In the genomic region with DNA sequence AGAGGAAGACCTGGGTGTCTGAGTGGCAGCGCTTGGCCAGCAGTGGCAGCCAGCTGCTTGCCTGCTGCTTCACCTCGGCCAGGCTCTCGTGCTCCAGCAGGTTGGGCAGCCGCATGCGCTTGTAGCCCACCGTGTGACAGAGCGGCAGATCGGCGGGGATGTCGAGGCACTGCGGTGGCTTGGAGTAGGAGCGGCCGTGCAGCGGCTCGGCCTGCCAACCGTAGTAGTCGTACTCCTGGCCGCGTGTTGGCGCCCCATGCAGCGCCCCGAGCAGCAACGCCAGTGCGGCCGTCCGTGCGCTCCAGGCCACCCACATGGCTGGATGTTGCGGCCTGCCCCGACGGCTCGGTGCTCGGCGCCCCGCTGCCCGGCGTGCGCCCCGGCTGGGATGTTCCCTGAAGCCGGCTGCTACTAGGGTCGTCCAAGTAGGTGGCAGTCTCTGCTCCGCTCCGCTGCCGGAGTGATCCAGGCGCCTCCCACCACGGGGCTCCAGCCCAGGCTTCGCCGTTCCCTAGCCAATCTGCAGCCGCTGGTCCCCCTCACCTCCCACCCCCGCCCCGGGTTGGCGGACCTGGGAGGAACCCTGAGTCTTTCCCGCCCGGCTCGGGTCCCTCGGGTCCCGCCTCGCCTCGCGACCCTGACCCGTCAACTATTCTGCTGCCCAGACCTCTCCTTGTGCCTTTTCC, we compare ENCODE assay signal across 9 mouse cellular contexts. TPM values are rescaled to one million over a fixed set of nuclear protein-coding genes. Genes with fewer than 3 reads are reported as not detected.
DNase-seq lines count a peak whose midpoint lies in the region; ATAC-seq and TF ChIP-seq lines count a peak whose summit lies in the region.
"Had no signal": no experiment of that assay in that cellular context is flagged by ENCODE, and none has a peak within 500 bp of the region (broad histone marks: within the 10 kb centered on the region; RNA-seq: fewer than 3 reads in every experiment).

TSS of gene Sfrp5 (minus strand) at position 557 of the 686 bp plus-strand sequence.

- peaks cover 11% of the 10 kb centered on the region for H3K4me1 ChIP-seq in forebrain, embryonic 16.5 days (replicated peaks; ENCODE audit: control insufficient read depth, insufficient read depth, low read length)
- peaks cover 8% of the 10 kb centered on the region; the same call in 1 of the 2 replicates for H3K4me1 ChIP-seq in limb, embryonic 11.5 days (ENCODE audit: control insufficient read depth, insufficient read depth, low read length)
- H3K4me1 ChIP-seq in stomach, postnatal 0 days (replicated peaks; ENCODE audit: control insufficient read depth, insufficient read depth) = no peaks in the 10 kb centered on the region
- no peaks in the 10 kb centered on the region for H3K4me1 ChIP-seq in kidney, adult 2 months (ENCODE audit: control insufficient read depth, insufficient read depth, low read length)

- H3K4me3 ChIP-seq in forebrain, embryonic 16.5 days (replicated peaks; ENCODE audit: low read length) = peak within 1 kb of the TSS; percentile 28
- peak within 1 kb of the TSS; percentile 16; the same call in 1 of the 2 replicates for H3K4me3 ChIP-seq in limb, embryonic 11.5 days (ENCODE audit: low read depth, low read length)
- peak within 1 kb of the TSS; percentile 13 for H3K4me3 ChIP-seq in stomach, postnatal 0 days (ENCODE audit: low read depth, low read length)
- H3K4me3 ChIP-seq in kidney, adult 2 months (ENCODE audit: insufficient read depth, low read depth, low read length) = no peak within 1 kb of the TSS

- H3K9me3 ChIP-seq in forebrain, embryonic 16.5 days (ENCODE audit: control insufficient read depth, low read length) = no peaks in the 10 kb centered on the region
- H3K9me3 ChIP-seq in limb, embryonic 11.5 days (ENCODE audit: control insufficient read depth, low read length) = no peaks in the 10 kb centered on the region
- H3K9me3 ChIP-seq in stomach, postnatal 0 days (ENCODE audit: control insufficient read depth, low read length) = no peaks in the 10 kb centered on the region

- peak; percentile 53; the same call in 1 of the 2 replicates for ATAC-seq in forebrain, embryonic 16.5 days
- ATAC-seq in limb, embryonic 11.5 days (ENCODE audit: insufficient number of reproducible peaks, low FRiP score, low TSS enrichment, low read depth) = no peak
- no peak for ATAC-seq in stomach, postnatal 0 days (ENCODE audit: low FRiP score, low TSS enrichment)

- TF ChIP-seq POLR2A in kidney, adult 2 months (IDR thresholded peaks at IDR 0.05; ENCODE audit: low read depth, low read length) = no peak

- no peak within 1 kb of the TSS for H3K27ac ChIP-seq in forebrain, embryonic 16.5 days (ENCODE audit: low read length)
- H3K27ac ChIP-seq in limb, embryonic 11.5 days (replicated peaks; ENCODE audit: low read depth, low read length) = no peak within 1 kb of the TSS
- no peak within 1 kb of the TSS for H3K27ac ChIP-seq in stomach, postnatal 0 days (replicated peaks)
- H3K27ac ChIP-seq in kidney, adult 2 months (ENCODE audit: insufficient read depth, low read depth, low read length) = no peak within 1 kb of the TSS

- TF ChIP-seq CTCF in stomach, postnatal 0 days (IDR thresholded peaks at IDR 0.05; ENCODE audit: low read depth) = no peak
- no peak for TF ChIP-seq CTCF in kidney, adult 2 months (conservative IDR thresholded peaks at IDR 0.05; ENCODE audit: insufficient read depth, insufficient read length, low read depth, low read length)

- WGBS in forebrain, embryonic 16.5 days = under 1% methylated on average over 60 of the region's 60 CpGs
- WGBS in limb, embryonic 11.5 days = under 1% methylated on average over 60 of the region's 60 CpGs
- 1% methylated on average over 58 of the region's 60 CpGs for WGBS in stomach, postnatal 0 days
- 1% methylated on average over 60 of the region's 60 CpGs for WGBS in kidney, adult 2 months

- peak within 1 kb of the TSS; percentile 45 for H3K4me2 ChIP-seq in forebrain, embryonic 16.5 days (ENCODE audit: low read length)
- peak within 1 kb of the TSS; percentile 45 for H3K4me2 ChIP-seq in limb, embryonic 11.5 days (ENCODE audit: low read depth, severe bottlenecking)
- H3K4me2 ChIP-seq in stomach, postnatal 0 days (replicated peaks; ENCODE audit: low read depth) = 0 out of 2 replicates have a peak within 1 kb of the TSS, but pooled peaks have one; percentile 3

- peaks cover 49% of the 10 kb centered on the region for H3K27me3 ChIP-seq in forebrain, embryonic 16.5 days (replicated peaks; ENCODE audit: control insufficient read depth, insufficient read depth, low read length)
- H3K27me3 ChIP-seq in limb, embryonic 11.5 days (ENCODE audit: control insufficient read depth, insufficient read depth, low read length) = peaks cover 58% of the 10 kb centered on the region
- peaks cover 15% of the 10 kb centered on the region; the same call in 1 of the 2 replicates for H3K27me3 ChIP-seq in stomach, postnatal 0 days (ENCODE audit: control insufficient read depth, insufficient read depth, low read length)
- H3K27me3 ChIP-seq in kidney, adult 2 months (replicated peaks; ENCODE audit: control insufficient read depth, insufficient read depth, low read length) = 0 out of 2 replicates have a peak, but pooled peaks cover 2% of the 10 kb centered on the region

- H3K9ac ChIP-seq in forebrain, embryonic 16.5 days (replicated peaks; ENCODE audit: low read depth, low read length) = no peak within 1 kb of the TSS
- H3K9ac ChIP-seq in limb, embryonic 11.5 days (ENCODE audit: low read length) = no peak within 1 kb of the TSS
- no peak within 1 kb of the TSS for H3K9ac ChIP-seq in stomach, postnatal 0 days (ENCODE audit: low read length)

- DNase-seq in retina, embryonic 14.5 days (ENCODE audit: low spot score) = peak; percentile 20
- DNase-seq in retina, postnatal 1 day = no peak
- peak; percentile 51 for DNase-seq in limb, embryonic 11.5 days (ENCODE audit: low spot score)
- DNase-seq in stomach, postnatal 0 days (ENCODE audit: low spot score) = no peak
- DNase-seq in natural killer cell, adult 2 months (ENCODE audit: low spot score in 2 of 2) = no peak
- DNase-seq in gastrocnemius, postnatal 14 days = no peak
- DNase-seq in kidney, adult 2 months = no peak

- H3K36me3 ChIP-seq in forebrain, embryonic 16.5 days (ENCODE audit: control insufficient read depth, insufficient read depth) = no peaks in the 10 kb centered on the region
- no peaks in the 10 kb centered on the region for H3K36me3 ChIP-seq in limb, embryonic 11.5 days (ENCODE audit: control insufficient read depth, insufficient read depth, low read length)
- no peaks in the 10 kb centered on the region for H3K36me3 ChIP-seq in stomach, postnatal 0 days (ENCODE audit: control insufficient read depth, insufficient read depth, low read length)
- H3K36me3 ChIP-seq in kidney, adult 2 months (ENCODE audit: control insufficient read depth, insufficient read depth, low read length) = no peaks in the 10 kb centered on the region

- intact Hi-C loops in gastrocnemius, postnatal 14 days (cut with DNase I; ENCODE audit: low total_unique reads) = no loop called here

- no peak for TF ChIP-seq EP300 in stomach, postnatal 0 days (optimal IDR thresholded peaks at IDR 0.05)

RNA-seq across cellular contexts. Expression of gene Sfrp5, which starts in this region (rescaled TPM):
- 1.2 and 1.5 TPM in 2 replicates for polyA plus RNA-seq in forebrain, embryonic 16.5 days (2015; fragmentation: Nextera tagmentation; extraction: Ambion mirVana)
- polyA plus RNA-seq in limb, embryonic 11.5 days (2014; fragmentation: Nextera tagmentation; extraction: Ambion mirVana) = 0.13 and 0.25 TPM in 2 replicates
- polyA plus RNA-seq in stomach, postnatal 0 days (2015; fragmentation: Nextera tagmentation; extraction: Ambion mirVana) = 0.55 and 0.74 TPM in 2 replicates
- 1 to 10 TPM; 4.2 to 8.9 TPM for total RNA-seq in gastrocnemius, postnatal 14 days (2021)
- polyA plus RNA-seq in kidney, adult 2 months (2012; rRNA removed) = 3.6 and 4.8 TPM in 2 replicates
- total RNA-seq: neutrophil, adult 5-6 weeks had no signal

Comparison
In these comparisons a context has a peak if more than half of its experiments do, and no peak if none do; other contexts are left out.
1. Peak in DNase-seq, H3K4me3 ChIP-seq and H3K4me2 ChIP-seq in limb, embryonic 11.5 days; RNA of the gene not detected or under 1 TPM.